Mouse (Mus musculus) limb, embryonic 10.5 days (tissue): ENCODE measurements around the gene Vps18. TPM values are rescaled to one million over a fixed set of nuclear protein-coding genes. Genes with fewer than 3 reads are reported as not detected.

ENCODE experiments used
- DNase-seq: peaks from one replicate; pipeline ENCODE4 v3.0.0-alpha.2; 2017; ENCODE audit warnings: low spot score
- H3K27ac ChIP-seq: fragments of 300-500 bp; sonication (generic); 2 replicates; pipeline ENCODE4 v1.5.1; 2016; ENCODE audit warnings: mild to moderate bottlenecking
- H3K27me3 ChIP-seq: fragments of 300-500 bp; sonication (generic); 2 replicates; pipeline ENCODE4 v1.6.1; 2016; ENCODE audit warnings: low read depth, mild to moderate bottlenecking; ENCODE audit not compliant: poor library complexity, severe bottlenecking
- H3K36me3 ChIP-seq: fragments of 300-500 bp; sonication (generic); 2 replicates; pipeline ENCODE4 v1.6.1; 2016; ENCODE audit warnings: mild to moderate bottlenecking, moderate library complexity
- H3K4me1 ChIP-seq: fragments of 300-500 bp; sonication (generic); 2 replicates; pipeline ENCODE4 v1.6.1; 2016
- H3K4me3 ChIP-seq: fragments of 300-500 bp; sonication (generic); 2 replicates; pipeline ENCODE4 v1.5.1; 2016; ENCODE audit warnings: mild to moderate bottlenecking, moderate library complexity
- H3K9me3 ChIP-seq: fragments of 300-500 bp; sonication (generic); replicated peaks from 2 replicates; pipeline ENCODE4 v1.6.1; 2016; ENCODE audit warnings: mild to moderate bottlenecking
- WGBS: fragments of 180-500 bp; shearing (Covaris S2); methylation state at CpG from one replicate; pipeline ENCODE4 v1.1.7; 2016; 5-methylcytosine and 5-hydroxymethylcytosine counted together
- polyA plus RNA-seq: library from polyadenylated mRNA; unstranded; fragments of >200 nt; fragmentation: Nextera tagmentation; extraction: Ambion mirVana; gene quantifications from 2 replicates; pipeline ENCODE4 v1.2.1, GENCODE M21; 2016

Vps18 gene
- polyA plus RNA-seq, 1 experiment from 2014 or later = 26.9 TPM

- peak overlapping the region; percentile 50; the same call in 1 of the 2 replicates for H3K27ac ChIP-seq
- H3K9me3 ChIP-seq = no peaks in the 10 kb centered on the region
- peak overlapping the region; percentile 59 for H3K4me3 ChIP-seq
- peaks cover 54% of the 10 kb centered on the region for H3K4me1 ChIP-seq
- peaks cover 100% of the 10 kb centered on the region for H3K27me3 ChIP-seq
- no peaks in the 10 kb centered on the region for H3K36me3 ChIP-seq
- DNase-seq = peak; percentile 80
- WGBS = under 1% methylated on average over 30 of the region's 30 CpGs
Observed at GRCm38 (mm10) chr2:119327102-119327480, 38.6 kb downstream of the Vps18 start.

DNA sequence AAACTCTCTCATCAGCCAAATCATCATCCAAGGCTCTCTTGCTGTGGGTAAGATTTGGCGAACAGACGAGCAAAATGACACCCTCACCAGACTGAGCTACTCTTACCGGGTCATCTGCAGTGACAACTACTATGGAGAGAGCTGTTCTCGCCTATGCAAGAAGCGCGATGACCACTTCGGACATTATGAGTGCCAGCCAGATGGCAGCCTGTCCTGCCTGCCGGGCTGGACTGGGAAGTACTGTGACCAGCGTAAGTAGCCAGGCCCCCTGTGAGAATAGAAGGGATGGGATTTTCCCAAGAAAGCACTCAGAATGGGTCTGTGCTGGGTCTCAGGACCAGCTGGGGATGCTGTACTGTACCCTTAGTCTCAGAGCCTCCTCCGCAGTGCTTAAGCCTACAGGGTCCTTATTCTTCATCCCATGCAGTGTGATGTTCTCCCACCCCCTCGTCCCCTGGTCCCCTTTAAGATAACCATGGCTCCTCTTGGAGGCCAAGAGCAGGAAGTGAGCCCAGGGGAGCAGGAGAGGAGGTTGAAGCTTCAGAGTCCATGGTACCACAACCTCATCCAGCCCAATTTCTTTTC, 39.5 kb downstream of the Vps18 start:
- peaks cover 100% of the 10 kb centered on the region for H3K27me3 ChIP-seq
- no peaks in the 10 kb centered on the region for H3K9me3 ChIP-seq
- H3K27ac ChIP-seq = peak overlapping the region; percentile 26; the same call in 1 of the 2 replicates
- no peak for DNase-seq
- peak overlapping the region; percentile 59 for H3K4me3 ChIP-seq
- 17% methylated on average over 11 of the region's 11 CpGs for WGBS
- H3K4me1 ChIP-seq = peaks cover 44% of the 10 kb centered on the region
- H3K36me3 ChIP-seq = no peaks in the 10 kb centered on the region

DNA sequence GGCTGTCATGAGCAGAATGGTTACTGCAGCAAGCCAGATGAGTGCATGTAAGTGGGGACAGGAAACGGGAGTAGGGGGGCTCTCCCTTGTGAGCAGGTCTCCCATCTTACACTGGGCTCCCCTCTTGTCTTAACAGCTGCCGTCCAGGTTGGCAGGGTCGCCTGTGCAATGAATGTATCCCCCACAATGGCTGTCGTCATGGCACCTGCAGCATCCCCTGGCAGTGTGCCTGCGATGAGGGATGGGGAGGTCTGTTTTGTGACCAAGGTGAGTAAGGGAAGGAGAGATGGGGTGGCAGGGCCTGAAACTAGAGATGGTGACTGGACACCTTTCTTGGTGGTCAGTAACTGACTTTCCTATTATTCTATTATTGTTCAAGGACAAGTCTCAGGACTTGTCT, 40.0 kb downstream of the Vps18 start:
- peaks cover 96% of the 10 kb centered on the region for H3K27me3 ChIP-seq
- 44% methylated on average over 5 of the region's 5 CpGs for WGBS
- H3K4me3 ChIP-seq = peak overlapping the region; percentile 59
- H3K9me3 ChIP-seq = no peaks in the 10 kb centered on the region
- no peak for DNase-seq
- H3K27ac ChIP-seq = no peak overlapping the region; the same call in 1 of the 2 replicates
- no peaks in the 10 kb centered on the region for H3K36me3 ChIP-seq
- peaks cover 41% of the 10 kb centered on the region for H3K4me1 ChIP-seq

- WGBS = 59% methylated on average over 3 of the region's 3 CpGs
- no peaks in the 10 kb centered on the region for H3K36me3 ChIP-seq
- peaks cover 34% of the 10 kb centered on the region for H3K4me1 ChIP-seq
- H3K4me3 ChIP-seq = no peak overlapping the region
- no peak overlapping the region for H3K27ac ChIP-seq
- peaks cover 96% of the 10 kb centered on the region for H3K27me3 ChIP-seq
- H3K9me3 ChIP-seq = no peaks in the 10 kb centered on the region
- DNase-seq = no peak
Observed at GRCm38 (mm10) chr2:119329123-119329817, 40.7 kb downstream of the Vps18 start.

DNA sequence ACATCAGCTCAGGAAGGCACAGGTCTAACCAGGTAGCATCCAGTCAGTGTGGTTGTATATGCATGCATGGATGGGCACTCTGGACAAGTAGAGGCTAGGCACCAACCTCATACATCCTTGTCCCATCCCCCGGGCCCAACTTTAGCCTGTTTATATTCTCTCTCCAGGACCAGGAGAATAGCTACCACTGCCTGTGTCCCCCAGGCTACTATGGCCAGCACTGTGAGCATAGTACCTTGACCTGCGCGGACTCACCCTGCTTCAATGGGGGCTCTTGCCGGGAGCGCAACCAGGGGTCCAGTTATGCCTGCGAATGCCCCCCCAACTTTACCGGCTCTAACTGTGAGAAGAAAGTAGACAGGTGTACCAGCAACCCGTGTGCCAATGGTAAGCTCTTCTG, 42.3 kb downstream of the Vps18 start:
- 90% methylated on average over 8 of the region's 8 CpGs for WGBS
- no peak overlapping the region for H3K27ac ChIP-seq
- H3K36me3 ChIP-seq = no peaks in the 10 kb centered on the region
- H3K4me3 ChIP-seq = no peak overlapping the region
- peaks cover 19% of the 10 kb centered on the region for H3K4me1 ChIP-seq
- H3K9me3 ChIP-seq = no peaks in the 10 kb centered on the region
- peaks cover 93% of the 10 kb centered on the region for H3K27me3 ChIP-seq
- DNase-seq = no peak

- H3K27me3 ChIP-seq = peaks cover 90% of the 10 kb centered on the region
Observed at GRCm38 (mm10) chr2:119332177-119332661, 43.7 kb downstream of the Vps18 start.

DNA sequence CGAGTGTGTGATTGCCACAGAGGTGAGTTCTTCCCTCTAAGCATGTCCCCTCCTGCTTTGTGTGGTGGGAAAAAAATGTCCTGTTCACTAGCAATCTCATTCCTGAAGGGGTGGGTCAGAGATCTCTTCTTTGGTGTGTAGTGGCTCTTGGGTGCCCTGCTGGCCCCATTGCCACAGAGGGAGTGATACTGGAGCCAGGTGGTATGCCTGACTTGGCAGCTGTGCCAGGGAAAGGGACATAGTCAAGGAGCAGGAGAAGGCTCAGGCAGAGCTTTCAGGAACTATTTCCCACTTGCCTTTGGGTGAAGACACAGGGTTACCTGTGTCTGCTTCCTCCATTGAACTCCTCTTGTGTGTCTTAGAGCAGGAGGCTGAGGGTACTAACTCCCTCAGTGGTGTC, 45.6 kb downstream of the Vps18 start:
- WGBS = 48% methylated on average over 1 of the region's 1 CpGs
- DNase-seq = no peak
- Histone ChIP-seq H3K9me3 (no peaks in the 10 kb centered on the region), H3K27ac (no peak overlapping the region), H3K36me3 (no peaks in the 10 kb centered on the region), H3K4me3 (no peak overlapping the region), H3K27me3 (peaks cover 71% of the 10 kb centered on the region), H3K4me1 (peaks cover 14% of the 10 kb centered on the region)

More at GRCm38 (mm10) chr2:119332177-119332661, 43.7 kb downstream of the Vps18 start:
- no peaks in the 10 kb centered on the region for H3K36me3 ChIP-seq
- no peak overlapping the region for H3K27ac ChIP-seq
- no peak overlapping the region for H3K4me3 ChIP-seq
- DNase-seq = no peak
- WGBS = 72% methylated on average over 24 of the region's 24 CpGs
- H3K9me3 ChIP-seq = no peaks in the 10 kb centered on the region
- H3K4me1 ChIP-seq = peaks cover 7% of the 10 kb centered on the region

DNA sequence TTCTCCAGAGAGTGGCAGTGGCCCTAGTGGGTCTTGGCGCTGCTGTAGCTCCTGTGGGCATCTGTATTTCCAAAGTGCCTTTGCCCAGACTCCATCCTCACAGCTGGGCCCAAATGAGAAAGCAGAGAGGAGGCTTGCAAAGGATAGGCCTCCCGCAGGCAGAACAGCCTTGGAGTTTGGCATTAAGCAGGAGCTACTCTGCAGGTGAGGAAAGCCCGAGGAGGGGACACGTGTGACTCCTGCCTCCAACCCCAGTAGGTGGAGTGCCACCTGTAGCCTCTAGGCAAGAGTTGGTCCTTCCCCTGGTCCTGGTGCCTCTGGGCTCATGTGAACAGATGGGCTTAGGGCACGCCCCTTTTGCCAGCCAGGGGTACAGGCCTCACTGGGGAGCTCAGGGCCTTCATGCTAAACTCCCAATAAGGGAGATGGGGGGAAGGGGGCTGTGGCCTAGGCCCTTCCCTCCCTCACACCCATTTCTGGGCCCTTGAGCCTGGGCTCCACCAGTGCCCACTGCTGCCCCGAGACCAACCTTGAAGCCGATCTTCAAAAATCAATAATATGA, 46.5 kb downstream of the Vps18 start:
- Histone ChIP-seq H3K36me3 (no peaks in the 10 kb centered on the region), H3K4me3 (no peak overlapping the region), H3K27ac (no peak overlapping the region), H3K27me3 (peaks cover 62% of the 10 kb centered on the region), H3K9me3 (no peaks in the 10 kb centered on the region), H3K4me1 (peaks cover 14% of the 10 kb centered on the region)
- DNase-seq = no peak
- 70% methylated on average over 7 of the region's 7 CpGs for WGBS

GRCm38 (mm10) chr2:119335535-119335934, 47.0 kb downstream of the Vps18 start:
- H3K9me3 ChIP-seq = no peaks in the 10 kb centered on the region
- no peak overlapping the region for H3K27ac ChIP-seq
- no peak for DNase-seq
- H3K4me3 ChIP-seq = no peak overlapping the region
- 77% methylated on average over 1 of the region's 1 CpGs for WGBS
- peaks cover 14% of the 10 kb centered on the region for H3K4me1 ChIP-seq
- no peaks in the 10 kb centered on the region for H3K36me3 ChIP-seq
- peaks cover 57% of the 10 kb centered on the region for H3K27me3 ChIP-seq

GRCm38 (mm10) chr2:119336002-119336401, 47.5 kb downstream of the Vps18 start:
- Histone ChIP-seq H3K4me1 (peaks cover 14% of the 10 kb centered on the region), H3K27ac (no peak overlapping the region), H3K4me3 (no peak overlapping the region), H3K36me3 (no peaks in the 10 kb centered on the region), H3K27me3 (peaks cover 52% of the 10 kb centered on the region), H3K9me3 (no peaks in the 10 kb centered on the region)
- 70% methylated on average over 2 of the region's 2 CpGs for WGBS
- no peak for DNase-seq

- DNase-seq = no peak
- Histone ChIP-seq H3K27ac (no peak overlapping the region), H3K36me3 (no peaks in the 10 kb centered on the region), H3K4me1 (peaks cover 14% of the 10 kb centered on the region), H3K4me3 (no peak overlapping the region), H3K27me3 (peaks cover 48% of the 10 kb centered on the region), H3K9me3 (no peaks in the 10 kb centered on the region)
- WGBS = 62% methylated on average over 10 of the region's 10 CpGs
Observed at GRCm38 (mm10) chr2:119336470-119336869, 47.9 kb downstream of the Vps18 start.

DNA sequence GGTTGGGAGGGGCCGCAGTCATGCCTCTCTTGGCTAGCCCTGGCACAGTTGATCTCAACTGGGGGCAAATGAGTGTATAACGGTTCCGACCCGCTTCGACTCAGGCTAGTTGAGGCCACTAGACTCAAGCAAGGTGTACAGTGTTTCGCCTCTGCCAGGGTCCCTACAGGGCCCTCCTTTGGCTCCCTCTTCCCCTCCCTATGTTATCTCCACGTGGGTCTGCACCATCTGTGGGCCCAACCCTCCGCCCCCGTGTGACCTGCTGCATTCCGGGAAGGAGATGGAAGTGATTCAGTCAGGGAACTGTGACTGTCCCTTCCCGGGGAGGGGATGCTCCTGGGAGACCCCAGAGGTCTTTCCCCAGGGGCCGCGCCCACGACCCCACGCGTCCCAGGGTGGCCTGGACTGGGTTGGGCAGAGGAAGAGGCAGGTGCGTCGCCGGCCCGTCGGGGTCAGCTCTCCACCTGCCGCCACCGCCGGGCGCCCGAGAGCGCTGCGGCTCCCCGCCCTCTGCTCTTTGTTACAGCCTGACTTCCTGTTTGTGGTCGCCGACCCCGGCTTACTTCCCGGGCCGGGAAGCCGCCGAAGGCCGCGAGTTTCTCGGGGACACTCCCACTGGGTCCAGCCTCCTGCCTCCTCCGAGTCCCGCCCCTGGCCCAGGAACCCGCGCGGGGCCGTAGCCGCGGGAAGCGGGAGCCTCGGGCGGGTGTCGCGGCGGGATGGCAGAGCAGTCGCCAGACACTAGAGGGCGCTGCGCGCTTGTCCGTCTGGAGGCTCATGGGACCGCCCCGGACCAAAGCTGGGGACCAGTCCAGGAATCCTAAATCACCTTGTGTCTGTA, 49.1 kb downstream of the Vps18 start:
- Histone ChIP-seq H3K36me3 (no peaks in the 10 kb centered on the region), H3K27ac (peak overlapping the region; percentile 96), H3K9me3 (no peaks in the 10 kb centered on the region), H3K4me1 (peaks cover 14% of the 10 kb centered on the region), H3K27me3 (peaks cover 36% of the 10 kb centered on the region), H3K4me3 (peak overlapping the region; percentile 74)
- DNase-seq = peak; percentile 95
- WGBS = 9% methylated on average over 60 of the region's 60 CpGs
